Mouse (Mus musculus): Measurements from ENCODE around the gene Eef2. TPM values are rescaled to one million over a fixed set of nuclear protein-coding genes. Genes with fewer than 3 reads are reported as not detected.
A peak's percentile ranks its signal among the peaks of the same experiment; 100 is the strongest.
"Not testable (repeated sequence)": the region's sequence is repeated elsewhere in the genome, so short reads cannot be mapped to it uniquely, and the experiment has no call there.

Gene Eef2
- polyA plus RNA-seq, 1 experiment from 2014 or later = 652 TPM

GRCm38 (mm10) chr10:81167200-81168086, 9.0 kb upstream of the Eef2 start, which contains the start of gene Pias4:
Pias4 (minus strand) TSS chr10:81167923.
- under 1% methylated on average over 63 of the region's 64 CpGs for WGBS
- H3K27me3 ChIP-seq (replicated peaks; ENCODE audit: control insufficient read depth, insufficient read depth, low read length) = no peaks in the 10 kb centered on the region
- peak; percentile 86 for ATAC-seq
- H3K36me3 ChIP-seq (ENCODE audit: control insufficient read depth, insufficient read depth) = peaks cover 6% of the 10 kb centered on the region; the same call in 1 of the 2 replicates
- peak within 1 kb of the TSS; percentile 93 for H3K4me2 ChIP-seq (ENCODE audit: low read length)
- peak within 1 kb of the TSS; percentile 65 for H3K4me3 ChIP-seq (replicated peaks; ENCODE audit: low read length)
- peaks cover 19% of the 10 kb centered on the region for H3K4me1 ChIP-seq (replicated peaks; ENCODE audit: control insufficient read depth, insufficient read depth, low read length)
- H3K27ac ChIP-seq (ENCODE audit: low read length) = peak within 1 kb of the TSS; percentile 61
- H3K9me3 ChIP-seq (ENCODE audit: control insufficient read depth, low read length) = no peaks in the 10 kb centered on the region
- peak within 1 kb of the TSS; percentile 72 for H3K9ac ChIP-seq (replicated peaks; ENCODE audit: low read depth, low read length)

GRCm38 (mm10) chr10:81168087-81168431, 8.4 kb upstream of the Eef2 start:
- H3K36me3 ChIP-seq (ENCODE audit: control insufficient read depth, insufficient read depth) = peaks cover 6% of the 10 kb centered on the region; the same call in 1 of the 2 replicates
- H3K9me3 ChIP-seq (ENCODE audit: control insufficient read depth, low read length) = no peaks in the 10 kb centered on the region
- H3K4me2 ChIP-seq (ENCODE audit: low read length) = peak overlapping the region; percentile 63
- no peaks in the 10 kb centered on the region for H3K27me3 ChIP-seq (replicated peaks; ENCODE audit: control insufficient read depth, insufficient read depth, low read length)
- peaks cover 19% of the 10 kb centered on the region for H3K4me1 ChIP-seq (replicated peaks; ENCODE audit: control insufficient read depth, insufficient read depth, low read length)
- 6% methylated on average over 5 of the region's 5 CpGs for WGBS
- ATAC-seq = peak; percentile 57
- H3K4me3 ChIP-seq (replicated peaks; ENCODE audit: low read length) = peak overlapping the region; percentile 56
- peak overlapping the region; percentile 59; the same call in 1 of the 2 replicates for H3K9ac ChIP-seq (replicated peaks; ENCODE audit: low read depth, low read length)
- peak overlapping the region; percentile 61 for H3K27ac ChIP-seq (ENCODE audit: low read length)

- ATAC-seq = peak; percentile 54
- H3K36me3 ChIP-seq (ENCODE audit: control insufficient read depth, insufficient read depth) = peaks cover 2% of the 10 kb centered on the region; the same call in 1 of the 2 replicates
- H3K9ac ChIP-seq (replicated peaks; ENCODE audit: low read depth, low read length) = peak overlapping the region; percentile 59
- H3K9me3 ChIP-seq (ENCODE audit: control insufficient read depth, low read length) = no peaks in the 10 kb centered on the region
- peak overlapping the region; percentile 61 for H3K27ac ChIP-seq (ENCODE audit: low read length)
- H3K4me3 ChIP-seq (replicated peaks; ENCODE audit: low read length) = peak overlapping the region; percentile 56
- H3K27me3 ChIP-seq (replicated peaks; ENCODE audit: control insufficient read depth, insufficient read depth, low read length) = no peaks in the 10 kb centered on the region
- peaks cover 24% of the 10 kb centered on the region for H3K4me1 ChIP-seq (replicated peaks; ENCODE audit: control insufficient read depth, insufficient read depth, low read length)
- H3K4me2 ChIP-seq (ENCODE audit: low read length) = peak overlapping the region; percentile 63
- WGBS = 3% methylated on average over 29 of the region's 29 CpGs
Observed at GRCm38 (mm10) chr10:81168521-81169244, 7.7 kb upstream of the Eef2 start.

- 39% methylated on average over 10 of the region's 14 CpGs for WGBS
- H3K27ac ChIP-seq (ENCODE audit: low read length) = not testable (repeated sequence)
Observed at GRCm38 (mm10) chr10:81169411-81169900, 7.0 kb upstream of the Eef2 start.

GRCm38 (mm10) chr10:81173132-81173531, 3.3 kb upstream of the Eef2 start:
- no peaks in the 10 kb centered on the region for H3K9me3 ChIP-seq (ENCODE audit: control insufficient read depth, low read length)
- peak overlapping the region; percentile 94 for H3K27ac ChIP-seq (ENCODE audit: low read length)
- WGBS = 4% methylated on average over 21 of the region's 21 CpGs
- H3K27me3 ChIP-seq (replicated peaks; ENCODE audit: control insufficient read depth, insufficient read depth, low read length) = no peaks in the 10 kb centered on the region
- H3K4me3 ChIP-seq (replicated peaks; ENCODE audit: low read length) = peak overlapping the region; percentile 11
- peaks cover under 1% of the 10 kb centered on the region for H3K36me3 ChIP-seq (ENCODE audit: control insufficient read depth, insufficient read depth)
- peak; percentile 21 for ATAC-seq
- H3K4me2 ChIP-seq (ENCODE audit: low read length) = peak overlapping the region; percentile 45
- peaks cover 46% of the 10 kb centered on the region for H3K4me1 ChIP-seq (replicated peaks; ENCODE audit: control insufficient read depth, insufficient read depth, low read length)
- H3K9ac ChIP-seq (replicated peaks; ENCODE audit: low read depth, low read length) = peak overlapping the region; percentile 40

More at GRCm38 (mm10) chr10:81169411-81169900, 7.0 kb upstream of the Eef2 start:
- not testable (repeated sequence) for H3K27me3 ChIP-seq (replicated peaks; ENCODE audit: control insufficient read depth, insufficient read depth, low read length); ATAC-seq; H3K4me3 ChIP-seq (replicated peaks; ENCODE audit: low read length); H3K4me2 ChIP-seq (ENCODE audit: low read length); H3K36me3 ChIP-seq (ENCODE audit: control insufficient read depth, insufficient read depth); H3K9me3 ChIP-seq (ENCODE audit: control insufficient read depth, low read length); H3K9ac ChIP-seq (replicated peaks; ENCODE audit: low read depth, low read length)
- H3K4me1 ChIP-seq (replicated peaks; ENCODE audit: control insufficient read depth, insufficient read depth, low read length) = peaks cover 32% of the 10 kb centered on the region

GRCm38 (mm10) chr10:81174617-81175344, 1.6 kb upstream of the Eef2 start:
- peak; percentile 66 for ATAC-seq
- H3K4me3 ChIP-seq (replicated peaks; ENCODE audit: low read length) = peak overlapping the region; percentile 42
- peak overlapping the region; percentile 66 for H3K4me2 ChIP-seq (ENCODE audit: low read length)
- H3K4me1 ChIP-seq (replicated peaks; ENCODE audit: control insufficient read depth, insufficient read depth, low read length) = peaks cover 40% of the 10 kb centered on the region
- under 1% methylated on average over 29 of the region's 29 CpGs for WGBS
- H3K9me3 ChIP-seq (ENCODE audit: control insufficient read depth, low read length) = no peaks in the 10 kb centered on the region
- peak overlapping the region; percentile 94 for H3K27ac ChIP-seq (ENCODE audit: low read length)
- H3K9ac ChIP-seq (replicated peaks; ENCODE audit: low read depth, low read length) = peak overlapping the region; percentile 61
- H3K36me3 ChIP-seq (ENCODE audit: control insufficient read depth, insufficient read depth) = peaks cover 16% of the 10 kb centered on the region
- no peaks in the 10 kb centered on the region for H3K27me3 ChIP-seq (replicated peaks; ENCODE audit: control insufficient read depth, insufficient read depth, low read length)

GRCm38 (mm10) chr10:81175345-81175701, 1.1 kb upstream of the Eef2 start:
- Histone ChIP-seq H3K27ac (ENCODE audit: low read length) (peak overlapping the region; percentile 94), H3K4me1 (replicated peaks; ENCODE audit: control insufficient read depth, insufficient read depth, low read length) (peaks cover 40% of the 10 kb centered on the region), H3K4me2 (ENCODE audit: low read length) (peak overlapping the region; percentile 66), H3K9ac (replicated peaks; ENCODE audit: low read depth, low read length) (peak overlapping the region; percentile 61), H3K4me3 (replicated peaks; ENCODE audit: low read length) (peak overlapping the region; percentile 42), H3K36me3 (ENCODE audit: control insufficient read depth, insufficient read depth) (peaks cover 19% of the 10 kb centered on the region)
- 4% methylated on average over 4 of the region's 4 CpGs for WGBS
- not testable (repeated sequence) for ATAC-seq; H3K9me3 ChIP-seq (ENCODE audit: control insufficient read depth, low read length); H3K27me3 ChIP-seq (replicated peaks; ENCODE audit: control insufficient read depth, insufficient read depth, low read length)

- Histone ChIP-seq H3K9me3 (ENCODE audit: control insufficient read depth, low read length) (no peaks in the 10 kb centered on the region), H3K27me3 (replicated peaks; ENCODE audit: control insufficient read depth, insufficient read depth, low read length) (no peaks in the 10 kb centered on the region), H3K36me3 (ENCODE audit: control insufficient read depth, insufficient read depth) (peaks cover 24% of the 10 kb centered on the region), H3K4me2 (ENCODE audit: low read length) (peak overlapping the region; percentile 62), H3K27ac (ENCODE audit: low read length) (peak overlapping the region; percentile 94), H3K4me3 (replicated peaks; ENCODE audit: low read length) (peak overlapping the region; percentile 54), H3K4me1 (replicated peaks; ENCODE audit: control insufficient read depth, insufficient read depth, low read length) (peaks cover 40% of the 10 kb centered on the region), H3K9ac (replicated peaks; ENCODE audit: low read depth, low read length) (no peak overlapping the region; the same call in 1 of the 2 replicates)
- 3% methylated on average over 13 of the region's 13 CpGs for WGBS
- no peak for ATAC-seq
Observed at GRCm38 (mm10) chr10:81175936-81176465, 430 bp upstream of the Eef2 start.
